Mouse (Mus musculus) lung, postnatal 10 days (tissue): ENCODE data around the gene Ccdc185.

Experiments used
- DNase-seq: peaks from one replicate; pipeline ENCODE4 v3.0.0; 2021

The Ccdc185 gene

DNA sequence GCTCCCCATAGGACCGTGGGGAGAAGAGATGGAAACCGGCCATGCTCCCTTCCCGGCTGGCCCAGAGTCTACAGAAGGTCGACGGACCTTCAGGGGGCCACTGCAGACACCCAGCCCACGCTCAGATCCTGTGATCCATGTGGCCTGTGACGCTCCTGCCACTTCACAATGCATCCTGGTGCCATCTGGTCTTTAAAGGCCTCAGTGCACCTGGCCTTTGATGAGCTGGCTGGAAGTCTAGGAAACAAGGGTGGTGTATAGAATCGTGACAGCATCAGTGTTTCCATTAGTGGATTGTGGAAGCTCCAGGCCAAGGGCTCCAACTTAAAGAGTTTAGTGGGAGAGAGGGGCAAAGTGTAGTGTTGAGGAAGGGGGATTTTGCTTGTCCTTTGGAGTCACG lies at the start of gene Ccdc185:
Gene Ccdc185 (minus strand): TSS at position 101 of the 400 bp plus-strand sequence.
- DNase-seq, result no peak

DNA sequence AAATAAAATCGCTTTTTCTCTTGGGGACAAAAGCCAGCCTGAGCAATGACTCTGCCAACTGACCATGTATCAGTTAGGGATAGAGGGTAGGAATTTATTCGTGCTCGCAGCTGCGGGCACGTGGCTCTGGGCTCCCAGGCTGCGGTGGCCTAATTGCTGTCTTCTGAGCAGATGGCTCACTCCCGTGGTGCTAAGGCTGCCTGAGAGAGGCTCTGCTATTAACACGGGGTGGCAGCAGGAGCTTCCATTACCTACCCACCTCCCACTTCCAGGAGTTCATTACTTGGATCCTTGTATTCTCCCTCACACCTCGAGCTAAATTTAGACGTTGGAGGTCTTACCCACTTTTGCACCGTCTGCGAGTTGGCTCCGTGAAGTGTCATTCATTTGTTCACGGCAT lies 48.1 kb upstream of the Ccdc185 start:
- DNase-seq, result no peak

DNA sequence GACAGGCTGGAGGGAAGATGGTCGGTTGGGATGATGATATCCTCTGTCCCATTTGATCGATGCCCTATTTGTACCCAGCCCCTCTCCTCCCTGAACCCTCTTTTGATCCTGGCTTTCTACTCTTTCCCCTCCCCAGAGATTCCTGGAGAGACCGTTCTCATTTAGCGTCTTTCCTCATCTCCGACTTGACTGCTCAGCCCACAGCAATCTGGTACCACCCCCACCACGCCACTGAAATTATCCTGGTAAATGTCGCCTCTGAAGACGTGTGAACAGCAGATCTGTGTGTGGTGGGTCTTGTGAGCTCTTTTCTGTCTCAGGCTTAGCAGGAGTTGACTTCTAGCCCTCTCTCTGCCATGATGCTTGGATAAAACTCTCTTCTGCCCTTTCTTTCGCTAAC lies 45.6 kb upstream of the Ccdc185 start:
- no peak for DNase-seq

DNA sequence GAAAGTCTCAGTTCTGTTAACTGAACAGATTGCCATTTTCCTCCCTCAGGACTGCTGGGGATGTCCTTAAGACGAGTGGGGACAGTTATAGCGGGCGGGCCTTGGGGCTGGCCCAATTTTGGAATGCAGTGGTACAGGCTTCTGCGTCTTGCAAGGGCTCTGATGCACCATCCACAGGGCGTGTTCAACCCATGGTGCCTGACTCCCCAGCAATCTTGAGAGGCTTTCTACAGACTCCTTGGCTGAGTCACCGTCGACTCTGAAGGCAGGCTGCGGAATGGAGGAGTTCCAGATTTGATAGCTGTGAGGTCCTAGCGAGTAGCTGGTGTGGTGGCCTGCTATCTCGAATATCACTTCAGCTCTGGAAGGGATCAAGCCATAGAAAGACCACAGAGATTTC lies 45.2 kb upstream of the Ccdc185 start:
- DNase-seq, result no peak

DNA sequence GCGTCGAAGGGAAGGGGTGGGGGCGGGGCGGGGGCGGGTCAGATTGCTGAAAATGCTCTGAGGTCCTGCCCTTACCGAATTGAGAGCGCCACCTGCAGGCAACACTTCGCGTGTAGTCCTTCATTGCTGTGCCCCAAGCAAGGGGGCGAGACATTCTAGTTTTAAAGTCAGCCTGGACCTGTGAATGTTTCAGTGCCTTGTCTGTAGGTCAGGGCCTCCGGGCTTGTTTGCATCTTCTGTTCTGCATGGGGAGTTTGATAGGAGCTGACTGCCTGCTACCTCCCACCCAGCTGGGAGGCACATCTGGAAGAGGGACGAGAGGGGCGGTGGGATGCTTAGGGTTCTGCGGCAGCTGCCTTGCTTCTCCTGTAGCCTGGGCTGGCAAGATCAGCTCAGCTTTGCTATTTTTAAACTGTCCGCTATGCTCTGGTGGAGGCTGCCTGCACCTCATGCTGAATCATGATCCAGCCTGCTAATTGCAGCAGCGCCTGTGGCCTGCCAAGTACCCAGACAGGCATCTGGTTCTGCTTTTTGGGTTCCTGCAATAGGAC lies 43.6 kb upstream of the Ccdc185 start:
- peak; percentile 83 for DNase-seq

DNA sequence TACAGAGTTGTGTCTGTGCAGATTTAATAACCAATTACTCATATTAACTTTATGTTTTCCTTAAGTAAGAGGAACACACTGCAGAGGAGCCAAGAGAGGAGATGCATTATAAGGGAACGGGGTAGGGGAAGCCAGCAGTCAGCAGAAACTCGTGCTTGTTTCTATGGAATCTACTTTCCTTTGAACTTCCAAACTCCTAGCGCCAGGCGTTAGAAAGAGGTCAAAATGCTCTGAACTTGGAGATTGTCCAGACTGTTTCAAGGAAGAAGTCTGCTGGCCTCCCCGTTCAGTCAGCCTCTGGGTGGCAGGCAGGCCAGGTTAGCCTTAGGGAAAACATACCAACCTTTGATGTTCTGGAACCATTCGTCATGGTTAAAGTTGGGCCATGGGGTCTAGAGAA lies 39.9 kb upstream of the Ccdc185 start:
- DNase-seq, result no peak

DNA sequence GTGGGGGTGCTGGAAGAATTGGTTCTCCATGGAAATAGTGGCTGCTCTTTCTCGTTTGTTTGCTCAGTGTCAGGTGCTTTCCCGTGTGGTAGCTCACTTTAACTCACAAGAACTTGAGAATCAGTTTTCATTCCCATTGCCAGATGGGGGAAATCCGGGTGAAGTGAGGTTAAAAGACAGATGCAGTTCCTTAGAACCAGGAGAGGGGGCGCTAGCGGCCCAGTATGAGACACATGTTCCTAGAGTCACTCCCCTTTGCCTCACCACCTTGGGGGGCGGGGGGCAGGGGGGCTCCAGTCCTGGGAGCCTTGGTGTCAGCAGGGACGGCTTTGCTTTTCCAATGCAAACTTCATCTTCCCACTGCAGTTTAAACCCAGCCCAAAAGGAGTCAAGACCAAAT lies 38.0 kb upstream of the Ccdc185 start:
- DNase-seq, result no peak

DNA sequence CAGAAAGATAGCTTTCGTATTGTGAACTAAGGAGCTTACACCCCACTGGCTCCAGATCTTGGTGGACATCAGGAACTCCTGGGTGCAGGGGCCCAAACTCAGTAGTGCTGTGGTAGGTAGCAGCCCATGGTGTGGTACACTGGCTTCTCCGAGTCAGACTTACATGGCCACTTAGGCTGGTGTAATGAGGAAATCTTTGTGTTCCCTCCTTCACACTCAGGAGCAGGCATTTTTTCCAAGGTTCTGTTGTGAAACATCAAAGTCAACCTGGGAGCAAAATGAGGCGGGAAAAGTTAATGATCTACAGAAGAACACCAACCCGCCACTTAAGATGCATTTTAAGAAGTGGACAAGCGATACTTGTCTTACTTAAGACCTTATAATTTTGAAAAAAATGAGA lies 36.5 kb upstream of the Ccdc185 start:
- no peak for DNase-seq

DNA sequence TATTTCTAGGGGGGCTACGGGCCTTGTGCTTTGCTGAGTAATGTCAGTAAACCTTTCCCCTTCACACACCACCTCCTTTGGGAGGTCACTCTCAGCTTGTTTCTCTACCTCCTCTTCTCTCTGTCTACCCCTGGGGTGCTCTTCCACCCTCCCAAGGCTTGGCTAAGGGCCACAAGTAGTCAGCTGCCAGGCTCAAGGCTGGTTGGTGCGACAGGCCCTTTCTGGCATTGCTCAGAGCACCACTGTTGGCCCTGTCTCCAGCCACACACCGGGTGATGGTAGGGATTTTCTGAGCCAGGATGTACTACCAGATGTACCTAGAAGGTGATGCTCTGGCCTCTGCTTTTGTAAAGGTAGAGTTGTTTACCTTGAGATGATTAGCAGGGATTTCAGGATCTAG lies 35.8 kb upstream of the Ccdc185 start:
- DNase-seq, result no peak

DNA sequence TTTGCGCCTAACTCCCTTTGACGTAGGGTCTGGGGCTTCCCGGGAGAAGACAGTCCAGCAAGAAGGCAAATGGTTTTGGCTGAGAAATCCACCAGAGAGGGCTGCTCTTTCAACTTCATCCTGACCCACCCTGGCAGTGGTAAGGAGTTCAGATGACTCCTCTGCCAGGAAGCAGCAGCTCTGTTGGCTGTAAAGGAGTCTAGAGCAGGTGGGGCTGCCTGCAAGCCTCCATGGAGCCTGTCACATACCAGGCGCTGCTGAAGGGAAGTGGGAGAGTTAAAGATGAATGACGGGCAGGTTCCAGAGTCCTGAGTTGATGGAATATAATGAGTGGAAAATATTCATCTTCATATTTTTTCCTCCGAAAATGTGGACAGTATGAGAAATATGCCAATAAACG lies 34.8 kb upstream of the Ccdc185 start:
- no peak for DNase-seq

DNA sequence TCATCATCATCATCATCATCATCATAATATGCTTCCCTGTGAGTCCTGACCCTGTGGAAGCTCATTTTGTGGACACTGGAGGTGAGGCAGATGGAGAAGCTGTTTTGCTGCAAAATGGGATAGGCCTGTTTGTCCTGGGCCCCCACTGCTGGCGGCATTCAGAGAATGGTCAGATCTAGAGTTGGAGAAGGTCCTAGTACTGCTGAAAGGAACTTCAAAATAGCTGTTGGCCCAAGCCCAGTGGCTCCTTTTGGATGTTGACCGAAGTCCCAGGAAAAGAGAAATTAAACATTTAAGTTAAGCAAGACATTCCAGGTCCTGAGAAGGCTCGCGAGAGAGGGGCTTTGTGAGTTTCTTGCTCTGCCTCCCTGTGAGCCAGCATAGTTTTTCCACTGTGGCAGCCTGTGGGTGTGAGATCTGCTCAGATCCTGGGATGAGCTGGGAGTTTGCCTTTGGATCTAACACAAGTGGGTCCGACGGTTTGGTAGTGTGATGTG lies 30.1 kb upstream of the Ccdc185 start:
- peak; percentile 24 for DNase-seq

DNA sequence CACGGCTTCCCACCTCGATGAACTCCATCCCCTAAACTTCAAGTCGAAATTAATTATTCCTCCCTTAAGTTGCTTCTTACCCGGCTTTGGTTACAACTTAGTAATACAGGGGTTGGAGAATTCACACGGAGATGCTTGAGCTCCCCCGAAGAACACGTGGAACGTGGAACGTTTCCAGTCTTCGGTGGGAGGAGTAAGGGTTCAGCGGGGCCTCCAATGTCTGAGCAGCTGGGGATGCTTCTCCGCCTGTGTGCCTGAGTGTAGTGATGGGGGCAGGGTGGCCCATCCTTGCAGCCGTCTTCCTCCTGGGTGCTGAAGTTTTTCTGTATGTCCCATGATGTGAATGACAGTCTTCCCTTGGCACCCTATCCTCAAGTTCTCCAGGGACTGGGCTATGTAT lies 29.2 kb upstream of the Ccdc185 start:
- no peak for DNase-seq

DNA sequence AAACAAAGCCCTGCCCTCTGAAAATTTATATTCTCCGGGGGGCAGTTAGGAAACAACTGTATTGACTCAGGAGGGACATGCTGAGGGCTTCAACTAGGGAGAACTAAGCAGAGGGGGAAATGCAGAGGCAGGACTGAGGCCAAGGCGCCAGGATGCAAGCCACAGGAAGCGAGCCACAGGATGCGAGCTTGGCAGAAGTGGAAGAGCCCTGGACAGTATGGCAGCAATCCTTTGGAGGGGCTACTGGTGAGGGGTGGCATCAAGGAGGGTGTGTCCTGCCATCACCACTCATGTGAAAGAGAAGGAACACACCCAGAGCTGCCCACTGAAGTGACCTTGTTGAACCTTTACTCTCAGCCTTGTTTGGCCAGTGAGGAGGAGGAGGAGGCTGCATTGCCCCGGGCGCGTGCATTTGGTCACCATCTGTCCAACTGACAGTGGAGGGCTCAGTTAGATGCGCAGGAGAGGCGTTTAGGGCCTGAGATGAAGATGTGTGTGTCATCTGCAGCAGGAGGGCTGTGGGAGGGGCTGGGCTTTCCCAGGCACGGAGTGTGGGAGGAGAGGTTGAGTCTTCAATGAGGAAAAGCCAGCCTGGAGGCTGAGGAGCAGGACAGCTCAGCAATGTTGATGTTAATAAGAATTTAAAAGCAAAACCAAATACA lies 27.9 kb upstream of the Ccdc185 start:
- DNase-seq, result no peak

DNA sequence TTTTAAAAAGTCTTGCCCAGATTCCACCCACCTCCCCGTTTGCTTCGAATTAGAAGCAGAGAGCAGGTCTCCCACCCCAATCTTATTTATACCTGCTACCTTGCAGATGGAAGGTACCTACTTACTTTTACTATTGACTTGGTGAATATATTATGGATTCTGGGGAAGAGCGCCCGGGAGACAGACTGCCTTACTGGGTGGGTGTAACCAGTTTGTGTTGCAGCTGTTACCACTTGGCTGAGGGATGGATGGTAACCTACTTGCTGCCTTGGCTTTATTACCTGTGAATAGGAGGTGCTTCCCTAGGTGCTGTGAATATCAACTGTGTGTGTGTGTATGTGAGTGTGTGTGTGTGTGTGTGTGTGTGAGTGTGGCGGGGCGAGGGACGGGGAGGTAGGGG lies 26.6 kb upstream of the Ccdc185 start:
- no peak for DNase-seq

DNA sequence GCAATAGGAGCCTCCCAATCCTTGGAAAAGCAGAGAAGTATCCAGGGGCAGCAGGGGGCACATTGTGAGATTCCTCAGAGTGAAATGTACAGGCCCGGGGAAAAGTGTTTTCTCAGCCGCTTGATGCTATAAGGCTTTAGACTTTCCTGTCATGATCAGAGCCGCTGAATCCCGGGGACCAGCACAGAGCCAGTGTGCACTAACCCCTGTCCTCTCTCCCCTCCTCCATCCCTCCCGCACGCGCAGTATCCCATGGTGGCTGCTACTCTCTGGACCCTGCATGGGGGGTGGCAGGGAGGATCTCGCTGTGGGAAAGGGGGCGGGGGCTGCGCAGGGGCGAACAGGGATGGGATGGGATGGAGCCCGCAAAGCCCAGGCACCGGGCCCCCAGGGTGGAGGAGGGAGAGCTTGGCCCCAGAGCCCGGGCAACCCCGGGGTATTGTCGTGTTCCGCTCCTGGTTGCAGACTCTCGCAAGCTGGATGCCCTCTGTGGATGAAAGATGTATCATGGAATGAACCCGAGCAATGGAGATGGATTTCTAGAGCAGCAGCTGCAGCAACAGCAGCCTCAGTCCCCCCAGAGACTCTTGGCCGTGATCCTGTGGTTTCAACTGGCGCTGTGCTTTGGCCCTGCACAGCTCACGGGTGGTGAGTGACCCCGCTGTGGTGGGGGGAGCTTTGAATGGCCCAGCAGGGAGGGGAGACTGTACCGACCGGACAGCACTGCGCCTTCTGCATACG lies 15.7 kb upstream of the Ccdc185 start:
- DNase-seq, result peak; percentile 13

DNA sequence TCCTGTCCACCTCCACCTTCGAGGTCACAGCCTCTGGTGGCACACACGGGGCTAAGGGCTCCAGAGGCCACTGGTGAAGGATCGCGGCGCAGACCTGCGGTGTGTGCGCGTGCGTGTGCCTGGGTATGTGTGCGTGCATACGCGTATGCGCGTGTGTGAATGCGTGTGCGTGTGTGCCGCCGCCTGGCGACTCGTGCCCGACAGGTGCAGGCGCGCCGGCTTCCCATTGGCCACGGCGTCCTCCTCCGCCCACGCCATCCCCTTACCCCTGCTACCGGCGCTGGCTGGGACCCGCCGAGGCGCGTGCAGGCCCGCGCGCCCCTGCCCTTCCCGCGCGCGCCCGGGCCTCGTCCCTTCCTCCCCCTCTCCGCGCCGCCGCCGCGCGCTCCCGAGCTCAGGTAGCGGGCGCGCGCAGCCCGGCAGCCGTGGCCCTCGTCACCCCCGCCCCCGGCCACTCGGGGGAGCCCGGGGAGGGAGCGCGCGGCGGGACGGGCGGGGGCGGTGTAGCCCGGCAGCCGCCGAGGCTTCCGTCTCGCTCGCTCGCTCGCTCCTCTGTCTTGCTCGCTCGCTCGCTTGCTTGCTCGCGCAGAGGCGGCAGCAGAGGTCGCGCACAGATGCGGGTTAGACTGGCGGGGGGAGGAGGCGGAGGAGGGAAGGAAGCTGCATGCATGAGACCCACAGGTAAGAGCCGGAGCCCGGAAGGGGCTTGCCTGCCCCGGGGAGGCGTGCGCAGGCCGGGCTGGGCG lies 14.9 kb upstream of the Ccdc185 start, which contains the start of gene Susd4:
Gene Susd4 (plus strand): TSS at position 145 of the 746 bp plus-strand sequence.
- peak; percentile 60 for DNase-seq

DNA sequence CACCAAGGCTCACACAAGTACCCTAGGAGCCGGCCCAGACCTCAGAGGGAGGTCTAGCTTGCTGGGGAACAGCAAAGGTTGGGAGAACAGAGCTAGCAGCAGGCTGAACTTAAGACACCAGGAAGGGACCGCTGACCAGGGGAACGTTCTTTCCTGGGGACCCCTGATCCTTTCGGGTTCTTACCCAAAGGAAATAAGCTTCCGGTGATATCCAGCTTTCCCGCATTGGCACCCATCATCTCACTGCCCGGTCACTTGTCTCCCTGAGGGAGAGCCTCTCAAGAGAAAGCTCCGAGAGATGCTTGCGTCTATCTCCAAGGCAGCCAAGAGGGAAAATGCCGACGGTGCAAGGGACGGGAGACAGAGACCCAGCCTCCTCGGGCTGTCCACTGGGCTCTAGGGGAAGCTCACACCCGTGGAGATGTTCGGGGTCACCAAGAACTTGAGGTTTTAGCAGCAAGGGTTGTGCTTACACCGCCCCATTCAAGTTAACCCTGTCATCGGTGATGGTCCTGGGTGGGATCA lies 14.3 kb upstream of the Ccdc185 start:
- DNase-seq, result no peak

DNA sequence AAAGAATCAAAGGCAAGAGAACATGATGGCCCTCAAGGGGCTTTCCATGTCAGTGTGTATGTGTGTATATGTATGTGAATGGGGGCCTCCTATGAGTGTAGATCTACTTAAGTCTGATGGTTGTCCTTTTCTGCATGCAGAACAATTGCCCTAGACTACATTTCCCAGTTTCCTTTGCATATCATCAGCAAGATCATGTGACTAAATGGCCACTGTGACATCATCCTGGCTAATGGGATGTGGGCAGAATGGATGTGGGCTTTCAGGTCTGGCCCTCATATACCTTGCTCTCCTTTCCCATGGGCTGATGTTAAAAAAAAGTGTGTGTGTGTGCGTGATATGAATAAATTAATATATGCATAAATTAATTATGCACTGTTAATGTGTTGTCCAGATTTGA lies 9.8 kb upstream of the Ccdc185 start:
- no peak for DNase-seq

DNA sequence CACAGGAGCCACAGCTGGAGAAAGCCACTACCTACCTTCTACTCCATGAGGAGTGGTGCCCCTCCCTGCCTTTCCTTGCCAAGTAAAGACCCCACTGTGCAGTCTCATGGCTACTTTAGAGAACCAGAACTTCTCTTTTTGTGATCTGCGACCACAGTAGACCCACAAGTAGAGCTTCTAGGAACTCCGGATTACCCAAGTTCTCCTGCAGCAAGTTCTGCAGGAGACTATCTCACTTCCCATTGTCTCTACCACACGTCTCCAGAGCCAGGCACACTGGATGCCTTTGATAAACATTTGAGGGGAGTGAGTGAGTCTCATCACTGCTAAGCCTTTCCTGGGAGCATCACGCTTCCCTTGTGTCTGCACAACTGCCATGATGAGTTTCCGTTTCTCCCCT lies 5.9 kb upstream of the Ccdc185 start:
- DNase-seq, result no peak

DNA sequence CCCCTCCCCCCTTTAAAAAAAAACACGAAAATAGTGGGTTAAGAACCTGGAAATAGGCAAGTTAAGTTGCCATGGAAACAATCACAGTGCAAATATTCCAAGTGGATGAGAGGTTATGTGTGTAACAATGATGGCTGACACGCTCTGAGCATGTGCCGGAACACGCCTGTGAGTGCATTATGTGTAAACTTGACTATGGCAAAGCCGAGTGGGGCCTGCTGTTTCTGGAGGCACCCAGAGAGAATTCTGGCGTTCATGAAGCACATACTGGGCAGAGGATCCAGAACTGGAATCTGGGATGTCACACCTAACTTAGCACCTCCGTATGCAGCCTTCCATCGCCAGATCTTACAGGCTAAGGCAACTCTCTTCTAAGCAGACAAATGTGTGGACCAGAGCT lies 4.7 kb upstream of the Ccdc185 start:
- no peak for DNase-seq

DNA sequence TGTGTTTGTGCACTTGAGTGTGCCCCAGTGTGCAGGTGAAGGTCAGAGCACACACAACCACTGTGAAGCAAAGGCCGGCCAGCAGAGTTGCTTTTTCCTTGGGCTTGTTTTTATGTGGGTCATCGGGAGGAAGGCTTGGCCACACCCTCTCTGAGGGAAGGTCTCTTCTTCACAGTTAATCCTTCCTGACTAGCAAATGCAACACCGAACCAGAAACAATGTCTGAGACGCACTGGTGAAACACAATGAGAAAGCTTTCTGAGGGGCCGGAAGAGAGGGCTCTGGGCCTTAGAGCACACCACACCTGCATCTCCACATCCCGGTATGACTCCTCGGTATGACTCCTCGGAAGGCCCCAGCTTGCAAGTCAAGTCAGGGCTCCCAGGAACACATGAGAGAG lies 2.3 kb upstream of the Ccdc185 start:
- no peak for DNase-seq

DNA sequence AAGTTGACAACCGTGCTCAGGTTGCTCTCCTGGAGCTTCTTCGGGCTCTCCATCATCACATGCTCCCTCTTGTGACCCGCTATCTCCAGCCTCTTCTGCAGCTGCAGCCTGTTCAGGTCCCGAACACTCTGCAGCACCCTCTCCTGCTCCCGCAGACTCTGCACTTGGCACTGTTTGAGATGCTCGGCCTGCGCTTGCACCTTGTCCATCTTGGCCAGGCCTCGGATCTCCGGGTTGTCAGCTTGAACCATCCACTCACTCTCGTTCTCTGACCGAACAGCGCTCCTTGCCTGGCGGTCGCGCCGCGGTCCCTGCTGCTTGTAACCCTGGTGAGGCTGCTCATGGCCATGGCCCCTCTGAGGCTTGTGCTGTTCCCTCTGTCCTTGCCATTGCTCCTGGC lies 1.1 kb downstream of the Ccdc185 start:
- DNase-seq, result no peak

DNA sequence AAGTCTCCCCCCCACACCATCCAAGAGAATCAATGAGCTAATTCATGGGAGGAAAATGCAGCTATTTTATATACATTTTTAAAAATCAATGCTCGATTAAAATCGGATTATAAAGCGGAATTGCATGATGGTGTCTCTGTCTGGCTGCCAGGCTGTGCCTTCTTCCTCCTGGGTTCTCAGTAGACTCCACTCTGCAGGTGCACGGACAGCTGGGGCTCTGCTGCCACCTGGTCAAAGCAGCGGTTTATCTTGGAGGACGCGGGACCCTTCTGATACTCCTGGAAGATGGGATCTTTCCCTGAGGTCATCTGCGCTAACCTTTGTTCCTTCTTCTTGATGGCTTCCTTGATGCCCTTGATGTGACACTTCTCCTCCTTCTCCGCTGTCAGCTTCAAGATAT lies 1.9 kb downstream of the Ccdc185 start:
- DNase-seq, result no peak
